Mouse (Mus musculus) heart, adult 2 months (tissue): ENCODE measurements around the gene Chac1.

Source experiments
- CTCF ChIP-seq: fragments of 200-600 bp; IDR thresholded peaks from 2 replicates; pipeline ENCODE4 v1.8.1; 2022; ENCODE audit warnings: antibody characterized with exemption, mild to moderate bottlenecking, moderate library complexity
- EP300 ChIP-seq: fragments of 200-500 bp; IDR thresholded peaks from 2 replicates; pipeline ENCODE4 v1.6.1; 2011; ENCODE audit warnings: low read depth, low read length, control low read depth; ENCODE audit not compliant: insufficient read depth
- POLR2A ChIP-seq: fragments of 200-500 bp; IDR thresholded peaks from 2 replicates; pipeline ENCODE4 v1.6.1; 2011; ENCODE audit warnings: mild to moderate bottlenecking, low read depth, low read length, control low read depth; ENCODE audit not compliant: insufficient read depth

DNA sequence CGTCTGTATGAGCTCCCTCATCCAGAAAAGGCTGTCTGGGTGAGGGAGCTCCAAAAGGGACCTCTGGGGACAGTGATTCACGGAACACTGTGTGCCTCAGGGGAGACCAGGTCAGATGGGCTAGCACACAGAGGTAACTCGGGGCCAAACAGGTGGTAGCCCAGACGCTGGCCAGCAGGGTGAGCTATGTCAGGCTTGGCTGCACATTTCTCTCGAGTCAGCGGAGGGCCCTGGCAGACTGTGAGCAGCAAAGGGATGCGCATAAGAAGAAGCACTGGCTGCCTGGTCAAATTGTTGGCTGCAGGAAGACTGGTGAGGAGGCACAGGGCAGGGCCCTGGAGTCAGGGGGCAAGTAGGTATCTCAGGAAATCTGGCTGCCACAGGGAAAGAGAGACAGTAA lies 4.6 kb downstream of the Chac1 start:
- TF ChIP-seq EP300: peak; percentile 97
- TF ChIP-seq POLR2A: peak; percentile 25; the same call in 1 of the 2 replicates
- peak; percentile 47 for TF ChIP-seq CTCF
